14 mouse cellular contexts compared by ENCODE assay signal in genomic region chr5:29708258-29708657, GRCm38 (mm10). TPM values are rescaled to one million over a fixed set of nuclear protein-coding genes. Genes with fewer than 3 reads are reported as not detected.
DNase-seq lines count a peak whose midpoint lies in the region; ATAC-seq lines count a peak whose summit lies in the region.
"Had no signal": no experiment of that assay in that cellular context is flagged by ENCODE, and none has a peak within 500 bp of the region (broad histone marks: within the 10 kb centered on the region; RNA-seq: fewer than 3 reads in every experiment).

No protein-coding gene starts in this region.

- WGBS in lung, embryonic 15.5 days = 5% methylated on average over 5 of the region's 5 CpGs
- 3% methylated on average over 5 of the region's 5 CpGs for whole genome bisulfite sequencing in intestine, embryonic 16.5 days
- 6% methylated on average over 5 of the region's 5 CpGs for WGBS in stomach, embryonic 16.5 days

- no peaks in the 10 kb centered on the region for H3K36me3 ChIP-seq in lung, embryonic 15.5 days
- H3K36me3 ChIP-seq in intestine, embryonic 16.5 days (ENCODE audit: control insufficient read depth, insufficient read depth, low read length) = no peaks in the 10 kb centered on the region
- no peaks in the 10 kb centered on the region for H3K36me3 ChIP-seq in stomach, embryonic 16.5 days (ENCODE audit: control insufficient read depth, insufficient read depth, low read length)

- H3K9me3 ChIP-seq in lung, embryonic 15.5 days = no peaks in the 10 kb centered on the region
- H3K9me3 ChIP-seq in intestine, embryonic 16.5 days (ENCODE audit: control insufficient read depth, low read length) = no peaks in the 10 kb centered on the region
- H3K9me3 ChIP-seq in stomach, embryonic 16.5 days (replicated peaks; ENCODE audit: control insufficient read depth, low read length) = no peaks in the 10 kb centered on the region
- H3K9me3 ChIP-seq: megakaryocyte, embryonic 14.5 days had no signal

- H3K27me3 ChIP-seq in lung, embryonic 15.5 days = no peaks in the 10 kb centered on the region
- no peaks in the 10 kb centered on the region for H3K27me3 ChIP-seq in intestine, embryonic 16.5 days (replicated peaks; ENCODE audit: control insufficient read depth, insufficient read depth, low read length)
- H3K27me3 ChIP-seq in stomach, embryonic 16.5 days (ENCODE audit: control insufficient read depth, insufficient read depth, low read length) = no peaks in the 10 kb centered on the region

- peak; percentile 62; the same call in 1 of the 2 replicates for ATAC-seq in lung, embryonic 15.5 days (ENCODE audit: borderline replicate concordance, extremely low read depth, low FRiP score, low TSS enrichment)
- ATAC-seq in intestine, embryonic 16.5 days = peak; percentile 94
- peak; percentile 92 for ATAC-seq in stomach, embryonic 16.5 days (ENCODE audit: insufficient read depth, low FRiP score)
- ATAC-seq: hindbrain, postnatal 0 days had no signal

- H3K27ac ChIP-seq in lung, embryonic 15.5 days = peak overlapping the region; percentile 71
- peak overlapping the region; percentile 11; the same call in 1 of the 2 replicates for H3K27ac ChIP-seq in intestine, embryonic 16.5 days (ENCODE audit: low read length)
- H3K27ac ChIP-seq in stomach, embryonic 16.5 days (ENCODE audit: low read length) = peak overlapping the region; percentile 71
- H3K27ac ChIP-seq: hindbrain, postnatal 0 days; layer of hippocampus, adult 2 months had no signal

- no peak overlapping the region for H3K4me2 ChIP-seq in lung, embryonic 15.5 days
- H3K4me2 ChIP-seq in intestine, embryonic 16.5 days (ENCODE audit: low read depth, low read length) = no peak overlapping the region
- H3K4me2 ChIP-seq in stomach, embryonic 16.5 days (ENCODE audit: low read depth, low read length) = no peak overlapping the region

- no peaks in the 10 kb centered on the region for H3K4me1 ChIP-seq in lung, embryonic 15.5 days
- no peaks in the 10 kb centered on the region for H3K4me1 ChIP-seq in intestine, embryonic 16.5 days (ENCODE audit: control insufficient read depth, insufficient read depth, low read length)
- no peaks in the 10 kb centered on the region for H3K4me1 ChIP-seq in stomach, embryonic 16.5 days (ENCODE audit: control insufficient read depth, insufficient read depth, low read length)

- DNase-seq in lung, postnatal 4 days = no peak
- peak; percentile 33 for DNase-seq in embryo, embryonic 11 days
- DNase-seq in thymus, postnatal 0 days (ENCODE audit: low spot score) = no peak
- no peak for DNase-seq in adrenal gland, postnatal 36 days
- DNase-seq: adrenal gland, postnatal 10 days; cerebellum, adult 8-10 months; liver had no signal

- H3K4me3 ChIP-seq in lung, embryonic 15.5 days = no peak overlapping the region
- H3K4me3 ChIP-seq in intestine, embryonic 16.5 days (ENCODE audit: low read length) = no peak overlapping the region
- no peak overlapping the region for H3K4me3 ChIP-seq in stomach, embryonic 16.5 days (replicated peaks; ENCODE audit: low read length)
- H3K4me3 ChIP-seq: layer of hippocampus, adult 2 months; megakaryocyte, embryonic 14.5 days had no signal

- no peak overlapping the region for H3K9ac ChIP-seq in lung, embryonic 15.5 days
- no peak overlapping the region for H3K9ac ChIP-seq in intestine, embryonic 16.5 days (ENCODE audit: low read depth, low read length)
- no peak overlapping the region for H3K9ac ChIP-seq in stomach, embryonic 16.5 days (ENCODE audit: low read length)

RNA-seq across cellular contexts. Expression of gene Dnajb6, which starts 27.2 kb away (rescaled TPM):
- 139 and 141 TPM in 2 replicates for polyA plus RNA-seq in lung, embryonic 15.5 days (2015; fragmentation: Nextera tagmentation; extraction: Ambion mirVana)
- 103 and 109 TPM in 2 replicates for polyA plus RNA-seq in intestine, embryonic 16.5 days (2015; fragmentation: Nextera tagmentation; extraction: Ambion mirVana)
- 127 and 136 TPM in 2 replicates for polyA plus RNA-seq in stomach, embryonic 16.5 days (2015; fragmentation: Nextera tagmentation; extraction: Ambion mirVana)
- 179 and 189 TPM in 2 replicates for polyA plus RNA-seq in thymus, postnatal 0 days (2015; fragmentation: Nextera tagmentation; extraction: Ambion mirVana)
- 100 to 1,000 TPM; 131 to 139 TPM for total RNA-seq in adrenal gland, postnatal 36 days (2021)

RNA-seq across cellular contexts. Expression of gene Gm5129, which starts 27.5 kb away (rescaled TPM):
- not detected in 2 replicates for polyA plus RNA-seq in lung, embryonic 15.5 days (2015; fragmentation: Nextera tagmentation; extraction: Ambion mirVana)
- not detected in 2 replicates for polyA plus RNA-seq in intestine, embryonic 16.5 days (2015; fragmentation: Nextera tagmentation; extraction: Ambion mirVana)
- polyA plus RNA-seq in stomach, embryonic 16.5 days (2015; fragmentation: Nextera tagmentation; extraction: Ambion mirVana) = not detected in 2 replicates
- not detected in 2 replicates for polyA plus RNA-seq in thymus, postnatal 0 days (2015; fragmentation: Nextera tagmentation; extraction: Ambion mirVana)
- total RNA-seq in adrenal gland, postnatal 36 days (2021) = 1 to 10 TPM; 1.7 to 2.3 TPM
- total RNA-seq: adrenal gland, postnatal 10 days; hindbrain, postnatal 0 days; layer of hippocampus, adult 2 months had no signal
- polyA plus RNA-seq: heart, embryonic 16.5 days; hindbrain, postnatal 0 days had no signal

Comparison
In these comparisons a context has a peak if more than half of its experiments do, and no peak if none do; other contexts are left out.
1. H3K27ac ChIP-seq: peak in every context shown above with its lines; median percentile 71 in lung, embryonic 15.5 days; 71 in stomach, embryonic 16.5 days; 11 in intestine, embryonic 16.5 days.